Mouse (Mus musculus): Measurements from ENCODE around the gene Foxd1.

Gene Foxd1

DNA sequence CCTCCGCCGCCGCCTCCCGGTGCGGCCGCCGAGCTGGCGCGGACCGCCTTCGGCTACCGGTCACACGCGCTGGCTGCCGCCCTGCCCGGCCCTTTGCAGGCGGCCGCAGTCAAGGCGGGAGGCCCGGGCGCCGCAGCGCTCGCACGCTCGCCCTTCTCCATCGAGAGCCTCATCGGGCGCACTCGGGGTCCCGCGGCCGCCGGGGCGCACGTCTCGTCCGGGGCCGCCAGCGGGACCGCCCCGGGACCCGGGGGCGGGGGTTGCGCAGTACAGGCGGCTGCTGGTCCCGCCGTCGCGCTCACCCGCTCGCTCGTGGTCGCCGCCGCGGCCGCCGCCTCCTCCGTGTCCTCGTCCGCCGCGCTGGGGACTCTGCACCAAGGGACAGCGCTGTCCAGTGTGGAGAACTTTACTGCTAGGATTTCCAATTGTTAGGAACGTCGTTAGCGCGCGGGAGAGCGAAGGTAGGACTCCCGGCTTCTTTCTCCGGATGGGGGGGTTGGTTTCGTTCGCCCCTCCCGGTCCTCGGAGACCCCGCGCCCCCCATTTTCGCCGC lies 1.6 kb downstream of the Foxd1 start:
- no peak for DNase-seq (ENCODE audit: low read depth)

GRCm38 (mm10) chr13:98356176-98356972 lies 2.3 kb downstream of the Foxd1 start:
- no peak for DNase-seq (ENCODE audit: low read depth)

GRCm38 (mm10) chr13:98356973-98357425 lies 3.0 kb downstream of the Foxd1 start:
- no peak for DNase-seq (ENCODE audit: low read depth)

- no peak for DNase-seq (ENCODE audit: low read depth)
Observed at GRCm38 (mm10) chr13:98357433-98358423, 3.7 kb downstream of the Foxd1 start.

- no peak for DNase-seq (ENCODE audit: low read depth)
Observed at GRCm38 (mm10) chr13:98358424-98359181, 4.6 kb downstream of the Foxd1 start.

DNA sequence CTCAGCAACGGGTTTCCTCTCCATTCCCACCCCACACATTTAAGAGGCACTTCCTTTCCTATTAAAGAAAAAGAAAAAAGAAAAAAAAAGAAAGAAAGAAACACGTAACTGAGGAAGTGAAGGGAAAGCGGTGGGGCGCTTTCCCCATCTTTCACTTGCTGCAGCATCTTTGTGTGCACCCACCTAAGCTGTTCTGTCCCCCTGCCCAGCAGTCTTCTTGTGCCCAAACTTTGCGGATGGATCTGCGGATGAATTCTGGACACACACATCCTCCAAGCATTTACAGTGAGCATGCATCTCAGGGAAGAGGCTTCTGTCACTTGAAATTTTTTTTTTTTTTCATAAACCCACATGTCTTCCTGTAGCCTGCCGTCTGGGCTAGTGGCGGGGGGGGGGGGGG lies 5.3 kb downstream of the Foxd1 start:
- DNase-seq (ENCODE audit: low read depth) = no peak

GRCm38 (mm10) chr13:98360391-98360790 lies 6.3 kb downstream of the Foxd1 start:
- no peak for DNase-seq (ENCODE audit: low read depth)

GRCm38 (mm10) chr13:98361161-98361560 lies 7.1 kb downstream of the Foxd1 start:
- DNase-seq (ENCODE audit: low read depth) = no peak

- no peak for DNase-seq (ENCODE audit: low read depth)
Observed at GRCm38 (mm10) chr13:98363046-98363445, 9.0 kb downstream of the Foxd1 start.

- no peak for DNase-seq (ENCODE audit: low read depth)
Observed at GRCm38 (mm10) chr13:98365081-98365480, 11.0 kb downstream of the Foxd1 start.

GRCm38 (mm10) chr13:98365766-98366421 lies 11.9 kb downstream of the Foxd1 start:
- no peak for DNase-seq (ENCODE audit: low read depth)

- no peak for DNase-seq (ENCODE audit: low read depth)
Observed at GRCm38 (mm10) chr13:98366469-98367275, 12.6 kb downstream of the Foxd1 start.

DNA sequence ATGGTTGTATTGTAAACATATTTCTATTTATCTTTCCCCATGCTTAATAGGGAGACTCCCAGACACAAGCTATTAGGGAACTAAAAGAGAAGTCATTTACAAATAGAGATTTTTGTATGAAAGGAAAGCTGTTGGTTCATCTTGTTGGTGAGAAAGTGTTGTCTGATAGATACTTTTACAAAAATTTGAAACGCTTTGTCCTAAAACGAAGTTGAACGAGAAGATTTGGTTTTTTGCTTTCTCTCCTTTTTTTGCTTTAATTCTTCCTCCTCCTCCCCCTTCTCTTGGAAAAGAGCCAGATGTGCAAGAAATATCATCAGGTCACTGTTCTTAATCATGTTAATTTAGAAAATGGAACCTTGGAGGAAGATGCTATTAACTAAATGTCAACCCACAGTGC lies 13.6 kb downstream of the Foxd1 start:
- DNase-seq (ENCODE audit: low read depth) = no peak

DNA sequence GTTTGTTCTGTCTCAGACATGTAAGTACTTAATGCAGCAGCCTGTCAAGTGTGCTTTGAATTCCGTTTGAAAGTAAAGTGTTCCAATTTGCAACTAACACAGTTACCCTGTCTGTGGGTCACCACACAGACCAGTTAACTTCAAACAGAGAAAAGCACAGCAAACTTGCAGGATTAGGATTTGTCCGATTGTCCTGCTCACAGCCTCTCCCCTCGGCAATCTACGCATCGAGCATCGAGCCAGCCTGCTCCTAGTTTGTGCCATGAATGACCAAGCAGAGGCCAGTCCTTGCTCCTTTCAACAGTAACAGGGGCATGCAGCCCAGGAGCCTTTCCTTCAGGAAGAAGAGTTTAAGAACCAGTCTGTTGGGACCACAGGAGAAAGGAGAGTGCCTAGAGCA lies 15.0 kb downstream of the Foxd1 start:
- no peak for DNase-seq (ENCODE audit: low read depth)

DNA sequence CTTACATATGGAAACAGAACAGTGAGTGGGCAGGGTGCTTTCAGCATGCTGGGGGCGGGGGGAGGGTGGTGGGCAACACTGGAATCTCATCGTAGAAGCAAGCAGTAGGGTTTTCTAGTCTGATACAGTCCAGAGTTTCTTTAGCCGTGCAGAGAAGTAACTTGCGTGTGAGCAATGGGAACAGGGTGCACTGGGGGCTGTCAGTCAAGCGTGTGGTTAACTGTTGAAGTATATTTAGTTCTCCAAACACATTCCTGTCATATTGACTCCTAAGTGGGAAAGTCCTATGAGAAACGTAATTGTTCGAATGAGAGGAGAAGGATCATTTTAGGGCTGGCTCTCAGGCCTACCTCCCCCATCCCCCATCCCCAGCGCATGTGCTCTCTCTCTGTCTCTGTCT lies 20.5 kb downstream of the Foxd1 start:
- DNase-seq (ENCODE audit: low read depth) = no peak

DNA sequence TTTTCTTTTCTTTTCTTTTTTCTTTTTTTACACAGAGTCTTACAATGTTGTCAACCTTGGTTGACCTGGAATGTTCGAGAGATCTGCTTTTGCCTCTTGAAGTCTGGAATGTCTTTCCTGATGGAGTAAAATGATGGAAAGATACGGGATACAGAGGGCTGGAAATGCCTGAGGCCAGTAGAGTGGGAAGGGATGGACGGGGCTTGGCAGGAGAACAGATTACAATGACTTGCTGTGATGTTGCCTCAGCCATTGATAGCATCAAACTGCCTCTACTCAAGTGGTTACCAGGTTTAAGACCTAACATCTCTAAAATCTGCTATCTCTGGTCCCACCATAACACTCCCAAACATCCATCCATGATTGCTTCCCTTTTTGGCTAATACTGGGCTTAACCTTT lies 20.9 kb downstream of the Foxd1 start:
- no peak for DNase-seq (ENCODE audit: low read depth)

DNA sequence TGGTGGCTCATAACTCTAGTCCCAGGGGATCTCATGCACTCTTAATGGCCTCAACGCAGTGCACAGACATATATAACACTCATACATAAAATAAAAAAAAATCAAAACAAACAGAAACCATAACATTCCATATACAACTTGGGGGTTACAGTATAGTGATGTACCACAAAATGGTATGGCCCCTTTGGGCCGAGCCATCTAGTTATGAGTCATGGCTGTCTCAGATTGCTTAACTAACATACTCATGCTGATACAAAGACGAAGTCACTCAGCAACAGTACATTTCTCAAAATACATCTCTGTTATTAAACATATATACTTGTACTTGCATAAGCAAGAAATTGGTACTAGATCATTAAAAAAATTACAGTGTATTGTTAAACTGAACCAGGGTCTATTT lies 23.7 kb downstream of the Foxd1 start:
- DNase-seq (ENCODE audit: low read depth) = no peak

DNA sequence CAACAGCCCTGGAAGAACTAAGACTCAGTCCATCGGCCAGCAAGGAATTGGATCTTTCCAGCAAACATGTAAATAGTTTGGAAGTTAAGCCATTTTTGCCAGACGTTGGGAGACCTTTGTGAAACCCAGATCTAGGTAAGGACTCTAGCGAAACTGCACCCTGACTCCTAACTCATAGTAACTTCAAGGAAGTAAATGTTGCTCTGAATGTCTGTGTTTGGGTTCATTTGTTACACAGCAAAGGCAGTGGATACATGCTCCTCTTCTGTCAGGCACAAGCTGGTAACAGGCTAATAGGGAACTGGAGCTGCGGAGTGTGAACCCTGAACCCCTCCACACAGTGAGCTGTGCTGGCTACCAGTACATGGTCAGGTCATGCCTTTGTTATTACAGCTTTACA lies 28.7 kb downstream of the Foxd1 start:
- no peak for DNase-seq (ENCODE audit: low read depth)

- DNase-seq (ENCODE audit: low read depth) = no peak
Observed at GRCm38 (mm10) chr13:98383911-98384498, 30.0 kb downstream of the Foxd1 start.

GRCm38 (mm10) chr13:98385877-98386276 lies 31.8 kb downstream of the Foxd1 start:
- DNase-seq (ENCODE audit: low read depth) = no peak
